In the genomic region with DNA sequence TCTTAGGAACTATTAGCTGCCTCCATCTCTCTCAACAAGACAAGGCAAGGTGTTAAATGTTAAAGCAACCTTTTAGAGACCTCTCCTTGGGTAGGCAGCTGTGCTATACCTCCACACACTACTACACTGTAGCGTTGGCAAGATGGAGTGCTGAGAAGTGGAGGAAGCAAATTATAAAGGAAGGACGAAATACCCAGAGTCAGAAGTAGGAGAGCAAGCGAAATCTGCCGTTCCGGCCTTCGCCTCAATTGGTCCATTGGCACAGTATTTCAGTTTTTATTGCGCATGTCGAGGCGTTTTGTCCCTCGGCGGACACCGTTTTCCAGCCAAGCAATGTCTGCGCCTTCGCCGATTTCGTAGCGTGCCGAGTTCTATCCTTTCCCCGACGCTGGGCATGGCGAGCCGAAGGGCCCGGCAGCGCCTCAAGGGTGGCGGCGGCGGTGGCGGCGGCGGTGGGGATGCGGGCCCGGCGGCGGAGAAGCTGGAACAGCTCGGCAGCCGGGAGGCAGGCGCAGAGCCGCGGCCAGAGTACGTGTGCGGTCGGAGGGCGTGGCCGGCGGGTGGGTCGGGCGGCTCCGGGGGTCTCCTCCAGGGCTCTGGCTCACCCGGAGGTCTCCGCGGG, we compare ENCODE assay signal across 7 mouse cellular contexts. TPM values are rescaled to one million over a fixed set of nuclear protein-coding genes. Genes with fewer than 3 reads are reported as not detected.
DNase-seq lines count a peak whose midpoint lies in the region; ATAC-seq and TF ChIP-seq lines count a peak whose summit lies in the region.

Gene Alg9 (plus strand): TSS at position 29 of the 622 bp plus-strand sequence.
Gene 1110032A03Rik (minus strand): TSS at position 530 of the 622 bp plus-strand sequence.

- no peak for TF ChIP-seq POLR2A in kidney, adult 2 months (IDR thresholded peaks at IDR 0.05; ENCODE audit: low read depth, low read length)
- no peak for TF ChIP-seq POLR2A in spleen, adult 2 months (IDR thresholded peaks at IDR 0.05; ENCODE audit: low read depth, low read length)

- peak within 1 kb of the TSS; percentile 56 for H3K4me2 ChIP-seq in embryonic facial prominence, embryonic 12.5 days (replicated peaks)
- peak within 1 kb of the TSS; percentile 69 for H3K4me2 ChIP-seq in limb, embryonic 12.5 days
- H3K4me2 ChIP-seq in midbrain, embryonic 15.5 days = peak within 1 kb of the TSS; percentile 80

- no peaks in the 10 kb centered on the region for H3K27me3 ChIP-seq in embryonic facial prominence, embryonic 12.5 days
- no peaks in the 10 kb centered on the region for H3K27me3 ChIP-seq in kidney, adult 2 months (replicated peaks; ENCODE audit: control insufficient read depth, insufficient read depth, low read length)
- no peaks in the 10 kb centered on the region for H3K27me3 ChIP-seq in limb, embryonic 12.5 days
- no peaks in the 10 kb centered on the region for H3K27me3 ChIP-seq in midbrain, embryonic 15.5 days (replicated peaks)
- no peaks in the 10 kb centered on the region for H3K27me3 ChIP-seq in spleen, adult 2 months (ENCODE audit: control insufficient read depth, insufficient read depth, low read length)

- peaks cover 20% of the 10 kb centered on the region for H3K36me3 ChIP-seq in embryonic facial prominence, embryonic 12.5 days
- H3K36me3 ChIP-seq in kidney, adult 2 months (ENCODE audit: control insufficient read depth, insufficient read depth, low read length) = no peaks in the 10 kb centered on the region
- peaks cover 18% of the 10 kb centered on the region for H3K36me3 ChIP-seq in limb, embryonic 12.5 days
- H3K36me3 ChIP-seq in midbrain, embryonic 15.5 days (replicated peaks) = peaks cover 3% of the 10 kb centered on the region; the same call in 1 of the 2 replicates
- H3K36me3 ChIP-seq in spleen, adult 2 months (ENCODE audit: control insufficient read depth, insufficient read depth, low read length) = peaks cover 3% of the 10 kb centered on the region; the same call in 1 of the 2 replicates

- peak within 1 kb of the TSS; percentile 89 for H3K27ac ChIP-seq in embryonic facial prominence, embryonic 12.5 days
- peak within 1 kb of the TSS; percentile 69 for H3K27ac ChIP-seq in kidney, adult 2 months (ENCODE audit: insufficient read depth, low read depth, low read length)
- peak within 1 kb of the TSS; percentile 91 for H3K27ac ChIP-seq in limb, embryonic 12.5 days
- H3K27ac ChIP-seq in midbrain, embryonic 15.5 days = peak within 1 kb of the TSS; percentile 94
- H3K27ac ChIP-seq in spleen, adult 2 months (ENCODE audit: insufficient read depth, low read length) = peak within 1 kb of the TSS; percentile 80

- peak; percentile 72 for ATAC-seq in embryonic facial prominence, embryonic 12.5 days (ENCODE audit: insufficient number of reproducible peaks, insufficient read depth, low FRiP score, low TSS enrichment)
- ATAC-seq in limb, embryonic 12.5 days (ENCODE audit: insufficient number of reproducible peaks, insufficient read depth, low FRiP score, low TSS enrichment, low read depth) = peak; percentile 72; the same call in 1 of the 2 replicates
- ATAC-seq in midbrain, embryonic 15.5 days (replicated peaks) = peak; percentile 81

- peaks cover 14% of the 10 kb centered on the region for H3K4me1 ChIP-seq in embryonic facial prominence, embryonic 12.5 days
- H3K4me1 ChIP-seq in kidney, adult 2 months (ENCODE audit: control insufficient read depth, insufficient read depth, low read length) = peaks cover 16% of the 10 kb centered on the region; the same call in 1 of the 2 replicates
- peaks cover 11% of the 10 kb centered on the region for H3K4me1 ChIP-seq in limb, embryonic 12.5 days (replicated peaks)
- H3K4me1 ChIP-seq in midbrain, embryonic 15.5 days = peaks cover 27% of the 10 kb centered on the region
- peaks cover 9% of the 10 kb centered on the region for H3K4me1 ChIP-seq in spleen, adult 2 months (ENCODE audit: control insufficient read depth, insufficient read depth, insufficient read length)

- H3K4me3 ChIP-seq in embryonic facial prominence, embryonic 12.5 days = peak within 1 kb of the TSS; percentile 85
- H3K4me3 ChIP-seq in kidney, adult 2 months (ENCODE audit: insufficient read depth, low read depth, low read length) = peak within 1 kb of the TSS; percentile 81
- peak within 1 kb of the TSS; percentile 93 for H3K4me3 ChIP-seq in limb, embryonic 12.5 days (replicated peaks)
- peak within 1 kb of the TSS; percentile 64 for H3K4me3 ChIP-seq in midbrain, embryonic 15.5 days
- H3K4me3 ChIP-seq in spleen, adult 2 months (ENCODE audit: extremely low read depth, insufficient read depth, insufficient read length) = peak within 1 kb of the TSS; percentile 79

- H3K9ac ChIP-seq in embryonic facial prominence, embryonic 12.5 days = peak within 1 kb of the TSS; percentile 91
- peak within 1 kb of the TSS; percentile 90 for H3K9ac ChIP-seq in limb, embryonic 12.5 days (replicated peaks)
- peak within 1 kb of the TSS; percentile 88 for H3K9ac ChIP-seq in midbrain, embryonic 15.5 days

- peak; percentile 91 for DNase-seq in adrenal gland, postnatal 25 days
- DNase-seq in heart, adult 18-20 months = peak; percentile 90 to 96
- peak; percentile 92 for DNase-seq in kidney, adult 2 months
- DNase-seq in spleen, adult 2 months (ENCODE audit: low read depth in 1 of 2, low spot score in 2 of 2) = peak; percentile 73 to 85

- WGBS in embryonic facial prominence, embryonic 12.5 days = under 1% methylated on average over 46 of the region's 51 CpGs
- WGBS in kidney, adult 2 months = under 1% methylated on average over 50 of the region's 51 CpGs
- under 1% methylated on average over 49 of the region's 51 CpGs for WGBS in limb, embryonic 12.5 days
- under 1% methylated on average over 51 of the region's 51 CpGs for WGBS in midbrain, embryonic 15.5 days
- WGBS in spleen, adult 2 months = 1% methylated on average over 48 of the region's 51 CpGs

- H3K9me3 ChIP-seq in embryonic facial prominence, embryonic 12.5 days = no peaks in the 10 kb centered on the region
- H3K9me3 ChIP-seq in limb, embryonic 12.5 days = no peaks in the 10 kb centered on the region
- H3K9me3 ChIP-seq in midbrain, embryonic 15.5 days = no peaks in the 10 kb centered on the region

- TF ChIP-seq CTCF in kidney, adult 2 months (conservative IDR thresholded peaks at IDR 0.05; ENCODE audit: insufficient read depth, insufficient read length, low read depth, low read length) = no peak
- no peak for TF ChIP-seq CTCF in spleen, adult 2 months (IDR thresholded peaks at IDR 0.05; ENCODE audit: extremely low read depth, insufficient read depth, insufficient read length, insufficient replicate concordance)

RNA-seq across cellular contexts. Expression of gene Alg9, which starts in this region (rescaled TPM):
- 28.8 and 32.7 TPM in 2 replicates for total RNA-seq in adrenal gland, postnatal 25 days (2021)
- polyA plus RNA-seq in embryonic facial prominence, embryonic 12.5 days (2016; fragmentation: Nextera tagmentation; extraction: Ambion mirVana) = 43.9 and 44.1 TPM in 2 replicates
- 10 to 100 TPM; 10.4 to 12.1 TPM for total RNA-seq in heart, adult 18-20 months (2021)
- 20.3 and 21.3 TPM in 2 replicates for polyA plus RNA-seq in kidney, adult 2 months (2012; rRNA removed)
- polyA plus RNA-seq in limb, embryonic 12.5 days (2016; fragmentation: Nextera tagmentation; extraction: Ambion mirVana) = 39.0 and 41.9 TPM in 2 replicates
- 60.3 and 63.1 TPM in 2 replicates for polyA plus RNA-seq in midbrain, embryonic 15.5 days (2015; fragmentation: Nextera tagmentation; extraction: Ambion mirVana)
- 10.4 and 12.3 TPM in 2 replicates for polyA plus RNA-seq in spleen, adult 2 months (2012; rRNA removed)

RNA-seq across cellular contexts. Expression of gene 1110032A03Rik, which starts in this region (rescaled TPM):
- total RNA-seq in adrenal gland, postnatal 25 days (2021) = 36.7 and 44.8 TPM in 2 replicates
- polyA plus RNA-seq in embryonic facial prominence, embryonic 12.5 days (2016; fragmentation: Nextera tagmentation; extraction: Ambion mirVana) = 31.5 and 34.2 TPM in 2 replicates
- total RNA-seq in heart, adult 18-20 months (2021) = 10 to 100 TPM; 11.3 to 16.5 TPM
- 97.4 and 111 TPM in 2 replicates for polyA plus RNA-seq in kidney, adult 2 months (2012; rRNA removed)
- 24.8 and 33.2 TPM in 2 replicates for polyA plus RNA-seq in limb, embryonic 12.5 days (2016; fragmentation: Nextera tagmentation; extraction: Ambion mirVana)
- 52.3 TPM in 2 replicates for polyA plus RNA-seq in midbrain, embryonic 15.5 days (2015; fragmentation: Nextera tagmentation; extraction: Ambion mirVana)
- 9.2 and 10.5 TPM in 2 replicates for polyA plus RNA-seq in spleen, adult 2 months (2012; rRNA removed)

Comparison
In these comparisons a context has a peak if more than half of its experiments do, and no peak if none do; other contexts are left out.
1. Peak in every context shown above with its lines: DNase-seq, ATAC-seq, H3K4me3 ChIP-seq and H3K27ac ChIP-seq.